Mouse (Mus musculus): ENCODE measurements around the gene Gm21698.
"Not testable (repeated sequence)": the region's sequence is repeated elsewhere in the genome, so short reads cannot be mapped to it uniquely, and the experiment has no call there.

The Gm21698 gene

GRCm38 (mm10) chr5:25988550-25988949, at the start of gene Gm21698:
Gm21698 (minus strand) TSS chr5:25988650.
- DNase-seq (ENCODE audit: low read depth) = not testable (repeated sequence)

DNA sequence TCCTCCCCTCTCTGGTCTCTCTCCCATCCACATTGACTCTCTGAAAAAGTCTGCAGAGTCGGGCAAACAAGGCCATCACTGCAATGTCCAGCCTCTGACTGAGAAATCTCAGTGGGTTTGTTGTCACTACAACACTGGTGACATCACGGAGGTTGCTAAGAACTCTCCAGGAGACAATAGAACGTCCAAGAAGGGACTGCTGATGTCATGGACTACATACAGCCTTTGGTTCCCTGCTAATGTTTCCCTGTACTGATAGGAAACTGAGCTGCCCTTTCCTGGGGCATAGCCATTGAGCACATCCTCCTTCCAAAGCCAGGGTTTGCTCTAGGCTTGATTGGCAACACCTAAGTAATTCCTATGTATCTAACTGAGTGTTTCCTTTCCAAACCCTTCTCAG, 34.4 kb upstream of the Gm21698 start, which contains the start of gene Gm5862:
Gm5862 (minus strand) TSS at position 101 of the 400 bp plus-strand sequence.
- DNase-seq (ENCODE audit: low read depth) = not testable (repeated sequence)

- not testable (repeated sequence) for DNase-seq (ENCODE audit: low read depth)
Measured at GRCm38 (mm10) chr5:26007697-26008096, 19.2 kb upstream of the Gm21698 start.

- DNase-seq (ENCODE audit: low read depth) = not testable (repeated sequence)
Measured at GRCm38 (mm10) chr5:26006937-26007695, 18.7 kb upstream of the Gm21698 start.

DNA sequence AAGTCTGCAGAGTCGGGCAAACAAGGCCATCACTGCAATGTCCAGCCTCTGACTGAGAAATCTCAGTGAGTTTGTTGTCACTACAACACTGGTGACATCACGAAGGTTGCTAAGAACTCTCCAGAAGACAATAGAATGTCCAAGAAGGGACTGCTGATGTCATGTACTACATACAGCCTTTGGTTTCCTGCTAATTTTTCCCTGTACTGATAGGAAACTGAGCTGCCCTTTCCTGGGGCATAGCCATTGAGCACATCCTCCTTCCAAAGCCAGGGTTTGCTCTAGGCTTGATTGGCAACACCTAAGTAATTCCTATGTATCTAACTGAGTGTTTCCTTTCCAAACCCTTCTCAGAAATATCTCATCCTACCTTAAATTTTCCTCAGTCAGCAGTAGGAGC, 16.2 kb upstream of the Gm21698 start, which contains the start of gene Gm1979:
Gm1979 (minus strand) TSS at position 101 of the 400 bp plus-strand sequence.
- DNase-seq (ENCODE audit: low read depth) = not testable (repeated sequence)

DNA sequence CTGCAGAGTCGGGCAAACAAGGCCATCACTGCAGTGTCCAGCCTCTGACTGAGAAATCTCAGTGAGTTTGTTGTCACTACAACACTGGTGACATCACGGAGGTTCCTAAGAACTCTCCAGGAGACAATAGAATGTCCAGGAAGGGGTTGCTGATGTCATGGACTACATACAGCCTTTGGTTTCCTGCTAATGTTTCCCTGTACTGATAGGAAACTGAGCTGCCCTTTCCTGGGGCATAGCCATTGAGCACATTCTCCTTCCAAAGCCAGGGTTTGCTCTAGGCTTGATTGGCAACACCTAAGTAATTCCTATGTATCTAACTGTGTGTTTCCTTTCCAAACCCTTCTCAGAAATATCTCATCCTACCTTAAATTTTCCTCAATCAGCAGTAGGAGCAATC, 15.9 kb downstream of the Gm21698 start, which contains the start of gene Gm21680:
Gm21680 (minus strand) TSS at position 101 of the 400 bp plus-strand sequence.
- not testable (repeated sequence) for DNase-seq (ENCODE audit: low read depth)

DNA sequence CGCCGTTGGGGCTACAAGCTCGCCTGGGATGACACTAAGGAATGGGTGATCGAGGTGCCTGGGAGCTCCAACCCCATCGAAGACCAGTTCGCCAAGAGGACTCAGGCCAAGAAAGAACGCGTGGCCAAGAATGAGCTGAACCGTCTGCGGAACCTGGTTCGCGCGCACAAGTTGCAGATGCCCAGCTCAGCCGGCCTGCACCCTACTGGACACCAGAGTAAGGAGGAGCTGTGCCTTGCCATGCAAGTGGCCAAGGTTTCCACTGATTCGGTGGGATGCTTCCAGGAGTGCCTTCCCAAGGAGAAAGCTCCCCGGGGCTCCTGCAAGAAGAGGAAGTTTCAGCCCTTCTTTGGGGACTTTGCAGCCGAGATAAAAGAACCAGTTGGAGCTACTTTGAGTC, 31.4 kb downstream of the Gm21698 start:
- not testable (repeated sequence) for DNase-seq (ENCODE audit: low read depth)

DNA sequence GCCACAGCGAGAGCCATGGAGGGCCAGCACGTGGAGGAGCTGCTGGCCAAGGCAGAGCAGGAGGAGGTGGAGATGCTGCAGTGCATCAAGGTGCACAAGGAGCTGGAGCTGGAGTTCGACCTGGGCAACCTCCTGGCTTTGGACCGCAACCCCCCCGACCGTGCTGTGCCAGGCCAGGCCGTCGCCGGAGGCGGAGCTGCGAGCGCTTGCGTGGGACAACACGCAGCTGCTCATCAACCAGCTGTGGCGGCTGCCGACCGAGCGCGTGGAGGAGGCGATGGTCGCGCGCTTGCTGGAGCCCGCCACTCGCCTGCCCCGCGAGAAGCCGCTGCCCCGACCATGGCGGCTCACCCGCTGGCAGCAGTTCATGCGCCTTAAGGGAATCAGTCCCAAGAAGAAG, 31.8 kb downstream of the Gm21698 start:
- not testable (repeated sequence) for DNase-seq (ENCODE audit: low read depth)

DNA sequence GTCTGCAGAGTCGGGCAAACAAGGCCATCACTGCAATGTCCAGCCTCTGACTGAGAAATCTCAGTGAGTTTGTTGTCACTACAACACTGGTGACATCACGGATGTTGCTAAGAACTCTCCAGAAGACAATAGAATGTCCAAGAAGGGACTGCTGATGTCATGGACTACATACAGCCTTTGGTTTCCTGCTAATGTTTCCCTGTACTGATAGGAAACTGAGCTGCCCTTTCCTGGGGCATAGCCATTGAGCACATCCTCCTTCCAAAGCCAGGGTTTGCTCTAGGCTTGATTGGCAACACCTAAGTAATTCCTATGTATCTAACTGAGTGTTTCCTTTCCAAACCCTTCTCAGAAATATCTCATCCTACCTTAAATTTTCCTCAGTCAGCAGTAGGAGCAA, 34.1 kb downstream of the Gm21698 start, which contains the start of gene Gm21671:
Gm21671 (minus strand) TSS at position 101 of the 400 bp plus-strand sequence.
- DNase-seq (ENCODE audit: low read depth) = not testable (repeated sequence)

DNA sequence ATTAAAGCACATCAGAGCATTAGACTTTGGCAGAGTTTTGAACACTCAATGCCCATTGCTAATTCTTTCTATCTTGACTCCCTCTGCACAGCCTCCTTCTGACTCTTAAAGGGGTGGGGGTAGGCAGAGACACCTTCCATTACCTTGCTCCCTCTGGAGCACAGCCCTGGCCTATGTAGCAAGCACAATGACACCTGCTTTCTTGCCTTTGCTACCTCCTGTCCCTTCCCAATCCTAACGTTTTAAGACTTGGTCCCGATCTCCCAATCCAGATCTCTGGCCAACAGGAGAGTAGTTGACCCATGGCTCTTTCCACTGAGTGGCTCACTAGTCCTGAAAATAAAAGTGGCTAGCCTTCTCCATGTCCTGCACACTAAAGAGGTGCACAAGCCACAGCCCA, 43.1 kb downstream of the Gm21698 start:
- DNase-seq (ENCODE audit: low read depth) = not testable (repeated sequence)

- not testable (repeated sequence) for DNase-seq (ENCODE audit: low read depth)
Measured at GRCm38 (mm10) chr5:25942281-25942680, 46.2 kb downstream of the Gm21698 start, which contains the start of gene Gm21663. Gm21663 (minus strand) TSS chr5:25942381.
